Mouse (Mus musculus) E14TG2a.4 (cell line): ENCODE results near the gene Slc26a8.

Experiments used
- CTCF ChIP-seq: conservative IDR thresholded peaks from 2 replicates; pipeline ENCODE4 v1.5.1; 2014; ENCODE audit warnings: low read length
- NANOG ChIP-seq: IDR thresholded peaks from 2 replicates; pipeline ENCODE4 v1.6.1; 2014; ENCODE audit warnings: borderline replicate concordance, low read length, mixed read lengths
- POU5F1 ChIP-seq: IDR thresholded peaks from 2 replicates; pipeline ENCODE4 v1.6.1; 2014; ENCODE audit warnings: low read length, borderline replicate concordance

GRCm38 (mm10) chr17:28701171-28701570, 11.1 kb upstream of the Slc26a8 start:
- no peak for TF ChIP-seq CTCF
- no peak for TF ChIP-seq POU5F1
- no peak for TF ChIP-seq NANOG
